Comparison of ENCODE assay signal across 16 mouse cellular contexts in genomic region chr15:83956996-83957395, GRCm38 (mm10).
"Had no signal": no experiment of that assay in that cellular context is flagged by ENCODE, and none has a peak within 500 bp of the region (broad histone marks: within the 10 kb centered on the region; RNA-seq: fewer than 3 reads in every experiment).

No protein-coding gene starts in this region.

- H3K4me1 ChIP-seq: kidney, embryonic 15.5 days; liver, embryonic 13.5 days; midbrain, embryonic 12.5 days; midbrain, embryonic 15.5 days; neural tube, embryonic 12.5 days; stomach, embryonic 15.5 days had no signal

- DNase-seq: kidney, adult 8-10 months; layer of hippocampus, postnatal 36 days; liver, embryonic 13.5 days; right cerebral cortex, adult 18-20 months; right cerebral cortex, postnatal 14 days; right cerebral cortex, postnatal 4 days; thymus, adult 18-20 months; thymus, postnatal 36 days had no signal

- H3K9ac ChIP-seq: kidney, embryonic 15.5 days; liver, embryonic 13.5 days; midbrain, embryonic 12.5 days; midbrain, embryonic 15.5 days; neural tube, embryonic 12.5 days; neural tube, embryonic 15.5 days; stomach, embryonic 15.5 days had no signal

- H3K9me3 ChIP-seq: kidney, embryonic 15.5 days; liver, embryonic 13.5 days; midbrain, embryonic 12.5 days; midbrain, embryonic 15.5 days; neural tube, embryonic 12.5 days; neural tube, embryonic 15.5 days; stomach, embryonic 15.5 days had no signal

- H3K4me2 ChIP-seq: kidney, embryonic 15.5 days; liver, embryonic 13.5 days; midbrain, embryonic 12.5 days; midbrain, embryonic 15.5 days; neural tube, embryonic 12.5 days; neural tube, embryonic 15.5 days; stomach, embryonic 15.5 days had no signal

- H3K4me3 ChIP-seq: kidney, embryonic 15.5 days; left cerebral cortex, adult 2 months; liver, embryonic 13.5 days; midbrain, embryonic 12.5 days; midbrain, embryonic 15.5 days; neural tube, embryonic 12.5 days; neural tube, embryonic 15.5 days; stomach, embryonic 15.5 days had no signal

- H3K27me3 ChIP-seq: kidney, embryonic 15.5 days; liver, embryonic 13.5 days; midbrain, embryonic 12.5 days; midbrain, embryonic 15.5 days; neural tube, embryonic 12.5 days; neural tube, embryonic 15.5 days; stomach, embryonic 15.5 days had no signal

- ATAC-seq: midbrain, embryonic 15.5 days had no signal

- H3K27ac ChIP-seq: kidney, embryonic 15.5 days; liver, embryonic 13.5 days; macrophage; midbrain, embryonic 12.5 days; midbrain, embryonic 15.5 days; neural tube, embryonic 12.5 days; neural tube, embryonic 15.5 days; stomach, embryonic 15.5 days had no signal

- H3K36me3 ChIP-seq: kidney, embryonic 15.5 days; liver, embryonic 13.5 days; midbrain, embryonic 12.5 days; midbrain, embryonic 15.5 days; neural tube, embryonic 12.5 days; neural tube, embryonic 15.5 days; stomach, embryonic 15.5 days had no signal
